Mouse (Mus musculus) CH12.LX (cell line): ENCODE results near the gene Scfd2. TPM values are rescaled to one million over a fixed set of nuclear protein-coding genes. Genes with fewer than 3 reads are reported as not detected.

ENCODE experiments used
- DNase-seq: peaks from one replicate; pipeline ENCODE4 v3.0.0-alpha.2; 2013; ENCODE audit errors: extremely low read depth
- H3K27ac ChIP-seq: 2 replicates; pipeline ENCODE4 v1.5.1; 2012; ENCODE audit warnings: low read depth, mild to moderate bottlenecking, control low read depth, moderate library complexity; ENCODE audit not compliant: insufficient read depth
- H3K27me3 ChIP-seq: replicated peaks from 2 replicates; pipeline ENCODE3; 2012; ENCODE audit warnings: inconsistent platforms
- H3K36me3 ChIP-seq, 2 experiments: replicated peaks in 1 of 2; 2 replicates each; pipeline versions ENCODE3 to v1.6.1; 2012; ENCODE audit warnings: inconsistent platforms in 1 of 2, low read length in 1 of 2, mild to moderate bottlenecking in 1 of 2, mixed read lengths in 1 of 2, moderate library complexity in 1 of 2; ENCODE audit not compliant: control insufficient read depth in 1 of 2, insufficient read depth in 1 of 2
- H3K4me1 ChIP-seq, 2 experiments: 2 replicates each; pipeline ENCODE4 v1.6.1; 2012; ENCODE audit warnings: inconsistent platforms in 1 of 2, moderate library complexity in 1 of 2; ENCODE audit not compliant: insufficient read depth in 2 of 2, control insufficient read depth in 1 of 2
- H3K4me2 ChIP-seq: 2 replicates; pipeline ENCODE4 v1.6.1; 2012; ENCODE audit warnings: low read depth, mild to moderate bottlenecking, control low read depth; ENCODE audit not compliant: poor library complexity, insufficient read depth, severe bottlenecking
- H3K4me3 ChIP-seq, 3 experiments: fragments of 150-350 bp in 1 of 3; sonication (generic) in 1 of 3; replicated peaks in 1 of 3; 2 replicates each; pipeline versions ENCODE3 to v1.5.1; 2011 to 2012; ENCODE audit warnings: low read depth in 2 of 3, low read length in 2 of 3, mild to moderate bottlenecking in 2 of 3, moderate library complexity in 2 of 3, control low read depth in 1 of 3, improper control_type of control experiment in 1 of 3, inconsistent platforms in 1 of 3, mixed read lengths in 1 of 3; ENCODE audit not compliant: poor library complexity in 1 of 3
- H3K79me2 ChIP-seq: replicated peaks from 2 replicates; pipeline ENCODE4 v1.6.1; 2012; ENCODE audit warnings: mild to moderate bottlenecking, moderate library complexity; ENCODE audit not compliant: control insufficient read depth, poor library complexity, insufficient read depth, severe bottlenecking; ENCODE audit errors: extremely low read depth
- H3K9ac ChIP-seq: 2 replicates; pipeline ENCODE4 v1.6.1; 2012; ENCODE audit warnings: low read depth, mild to moderate bottlenecking, control low read depth, moderate library complexity; ENCODE audit not compliant: insufficient read depth
- H3K9me3 ChIP-seq: replicated peaks from 2 replicates; pipeline ENCODE3; 2012; ENCODE audit warnings: low read length, inconsistent platforms, mixed read lengths
- BHLHE40 ChIP-seq: IDR thresholded peaks from 2 replicates; pipeline ENCODE4 v1.6.1; 2011; ENCODE audit warnings: mild to moderate bottlenecking, low read depth, low read length, improper control_type of control experiment
- CHD1 ChIP-seq: IDR thresholded peaks from 2 replicates; pipeline ENCODE4 v1.6.1; 2012; ENCODE audit warnings: low read depth, low read length, improper control_type of control experiment, inconsistent platforms
- CTCF ChIP-seq, 2 experiments: IDR thresholded peaks in 1 of 2; conservative IDR thresholded peaks in 1 of 2; 2 replicates each; pipeline ENCODE4 v1.5.1; 2011 to 2012; ENCODE audit warnings: low read depth in 2 of 2, low read length in 2 of 2, improper control_type of control experiment in 1 of 2, inconsistent platforms in 1 of 2, mild to moderate bottlenecking in 1 of 2, moderate library complexity in 1 of 2
- E2F4 ChIP-seq: IDR thresholded peaks from 2 replicates; pipeline ENCODE4 v1.6.1; 2011; ENCODE audit warnings: low read depth, low read length, improper control_type of control experiment; ENCODE audit not compliant: insufficient replicate concordance
- ETS1 ChIP-seq: conservative IDR thresholded peaks from 2 replicates; pipeline ENCODE4 v1.6.1; 2012; ENCODE audit warnings: low read depth, mild to moderate bottlenecking, inconsistent platforms, low read length, improper control_type of control experiment, moderate library complexity
- GABPA ChIP-seq: IDR thresholded peaks from 2 replicates; pipeline ENCODE4 v1.6.1; 2012; ENCODE audit warnings: low read depth, low read length, improper control_type of control experiment, inconsistent platforms; ENCODE audit not compliant: insufficient replicate concordance
- HCFC1 ChIP-seq: IDR thresholded peaks from 2 replicates; pipeline ENCODE4 v1.6.1; 2012; ENCODE audit warnings: low read depth, mild to moderate bottlenecking, inconsistent platforms, low read length, improper control_type of control experiment
- JUN ChIP-seq: IDR thresholded peaks from 2 replicates; pipeline ENCODE4 v1.6.1; 2011; ENCODE audit warnings: low read depth, mild to moderate bottlenecking, low read length, improper control_type of control experiment, moderate library complexity; ENCODE audit not compliant: insufficient read depth
- KAT2A ChIP-seq: IDR thresholded peaks from 2 replicates; pipeline ENCODE4 v1.6.1; 2012; ENCODE audit warnings: low read length, improper control_type of control experiment, inconsistent platforms; ENCODE audit not compliant: insufficient replicate concordance
- MAFK ChIP-seq: IDR thresholded peaks from 2 replicates; pipeline ENCODE4 v1.6.1; 2011; ENCODE audit warnings: low read length, improper control_type of control experiment; ENCODE audit not compliant: insufficient replicate concordance
- MXI1 ChIP-seq: IDR thresholded peaks from 2 replicates; pipeline ENCODE4 v1.6.1; 2011; ENCODE audit warnings: mild to moderate bottlenecking, low read depth, low read length, improper control_type of control experiment
- NRF1 ChIP-seq: IDR thresholded peaks from 2 replicates; pipeline ENCODE4 v1.6.1; 2014; ENCODE audit warnings: low read depth, mild to moderate bottlenecking, inconsistent platforms, low read length, improper control_type of control experiment, moderate library complexity
- TBP ChIP-seq: conservative IDR thresholded peaks from 2 replicates; pipeline ENCODE4 v1.6.1; 2011; ENCODE audit warnings: low read depth, low read length, improper control_type of control experiment
- TCF12 ChIP-seq: IDR thresholded peaks from 2 replicates; pipeline ENCODE4 v1.6.1; 2014; ENCODE audit warnings: low read depth, mild to moderate bottlenecking, inconsistent platforms, low read length, improper control_type of control experiment
- USF1 ChIP-seq: IDR thresholded peaks from 2 replicates; pipeline ENCODE4 v1.6.1; 2014; ENCODE audit warnings: low read depth, mild to moderate bottlenecking, inconsistent platforms, low read length, improper control_type of control experiment
- USF2 ChIP-seq: conservative IDR thresholded peaks from 2 replicates; pipeline ENCODE4 v1.6.1; 2011; ENCODE audit warnings: low read depth, low read length, improper control_type of control experiment
- ZKSCAN1 ChIP-seq: IDR thresholded peaks from 2 replicates; pipeline ENCODE4 v1.6.1; 2012; ENCODE audit warnings: low read depth, inconsistent platforms, low read length, improper control_type of control experiment, borderline replicate concordance
- dilution Hi-C: fragments of 300-500 bp; cut with MboI; formaldehyde crosslinking; loops from 2 replicates; pipeline ENCODE4 v1.14.3; 2020; ENCODE audit warnings: low sequenced_read_pairs; ENCODE audit not compliant: extremely low pct_unique_long_range_greater_than_20kb, extremely low pct_ligation_motif_present
- in situ Hi-C: fragments of 300-500 bp; cut with MboI; formaldehyde crosslinking; loops from 3 replicates; pipeline ENCODE4 v1.14.3; 2019; ENCODE audit warnings: low sequenced_read_pairs, low pct_ligation_motif_present, low pct_unique_long_range_greater_than_20kb, mixed read lengths
- polyA plus RNA-seq: library from polyadenylated mRNA; unstranded; fragments of >175 nt; gene quantifications from 2 replicates; pipeline ENCODE4 v1.2.1, GENCODE M21; 2012; ENCODE audit warnings: low read depth; ENCODE audit not compliant: insufficient read length
- total RNA-seq, 2 experiments: library from RNA; depleted of rRNA; stranded (reverse); fragments of 300-350 nt in 1 of 2; fragments of >200 nt in 1 of 2; gene quantifications; 2 replicates each; pipeline ENCODE4 v1.2.3; 2012 to 2014

The Scfd2 gene
- total and polyA plus RNA-seq, 3 experiments = 13.2 to 18.0 (median 14.4) TPM

DNA sequence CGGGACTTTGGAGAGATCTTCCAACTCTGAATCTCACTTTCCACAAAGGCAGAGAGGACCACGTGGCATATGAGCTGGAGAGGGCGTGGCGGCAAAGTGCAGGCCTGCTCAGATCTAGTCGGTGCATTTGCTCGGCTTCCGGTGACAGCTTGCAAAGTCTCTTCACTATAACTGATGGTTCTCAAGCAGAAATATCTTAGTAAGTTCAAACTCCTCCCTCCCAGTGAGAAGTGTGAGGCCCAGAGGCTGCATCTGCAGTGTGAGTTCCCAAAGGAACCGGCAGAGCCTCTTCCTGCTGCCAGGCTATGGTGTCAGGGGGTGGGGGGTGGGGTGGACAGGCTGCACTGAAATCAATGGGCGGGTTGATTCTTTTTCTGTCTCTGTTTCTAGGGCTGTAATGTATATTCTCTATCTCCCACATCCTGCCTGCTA, 271.2 kb downstream of the Scfd2 start:
- in situ Hi-C loops (no loop called here), dilution Hi-C loops (no loop called here)
- Histone ChIP-seq H3K4me2 (no peak overlapping the region), H3K4me1 (peaks cover 0 to 39% of the 10 kb centered on the region in 2 experiments; a peak in 2 of 4 replicates), H3K27me3 (no peaks in the 10 kb centered on the region), H3K9ac (no peak overlapping the region), H3K36me3 (no peaks in the 10 kb centered on the region), H3K9me3 (no peaks in the 10 kb centered on the region), H3K4me3 (no peak overlapping the region), H3K27ac (no peak overlapping the region), H3K79me2 (no peaks in the 10 kb centered on the region)
- TF ChIP-seq USF2 (no peak), USF1 (no peak), TCF12 (no peak), ZKSCAN1 (no peak), NRF1 (no peak), E2F4 (no peak), CHD1 (no peak), JUN (no peak), MAFK (no peak), GABPA (no peak), ETS1 (no peak), HCFC1 (no peak), BHLHE40 (no peak), KAT2A (no peak), MXI1 (no peak)
- no peak for DNase-seq

DNA sequence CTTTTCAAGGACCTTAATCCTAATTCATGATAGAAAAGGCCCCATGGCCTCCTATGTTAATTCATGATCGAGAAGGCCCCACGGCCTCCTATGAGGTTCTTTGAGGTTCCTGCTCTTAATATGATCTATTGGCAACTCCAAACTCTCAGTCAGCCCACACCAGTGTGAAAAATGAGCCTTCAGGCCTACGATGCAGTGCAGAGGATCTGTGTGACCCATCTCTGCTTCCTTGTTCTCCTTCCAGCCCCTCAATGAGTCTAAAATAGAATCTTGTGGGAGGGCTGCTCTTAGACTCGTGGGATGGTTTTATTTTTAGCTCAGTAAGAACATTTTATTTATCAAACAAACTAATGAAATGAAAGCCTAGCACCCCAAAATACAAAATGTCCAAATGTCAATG, 274.9 kb downstream of the Scfd2 start:
- DNase-seq = no peak
- H3K9ac ChIP-seq = no peak overlapping the region
- H3K4me3 ChIP-seq = no peak overlapping the region
- TF ChIP-seq CTCF (conservative IDR thresholded peaks at IDR 0.05 in 1 of 2, IDR thresholded peaks at IDR 0.05 in 1 of 2; ENCODE audit: low read depth in 2 of 2, low read length in 2 of 2) (no peak), CHD1 (no peak), KAT2A (no peak), TBP (no peak)
- H3K4me2 ChIP-seq = no peak overlapping the region
- H3K79me2 ChIP-seq = no peaks in the 10 kb centered on the region
- no peak overlapping the region for H3K27ac ChIP-seq
- no peaks in the 10 kb centered on the region for H3K36me3 ChIP-seq
- in situ Hi-C loops (no loop called here), dilution Hi-C loops (no loop called here)
- peaks cover 0 to 33% of the 10 kb centered on the region in 2 experiments; a peak in 2 of 4 replicates for H3K4me1 ChIP-seq
- no peaks in the 10 kb centered on the region for H3K9me3 ChIP-seq
- no peaks in the 10 kb centered on the region for H3K27me3 ChIP-seq
